Mouse (Mus musculus) adipocyte (in vitro differentiated cells): ENCODE results near the gene Ogfod3.

Experiments used
- DNase-seq: peaks from one replicate; pipeline ENCODE4 v3.0.0-alpha.2; 2016; ENCODE audit warnings: low spot score

The Ogfod3 gene

DNA sequence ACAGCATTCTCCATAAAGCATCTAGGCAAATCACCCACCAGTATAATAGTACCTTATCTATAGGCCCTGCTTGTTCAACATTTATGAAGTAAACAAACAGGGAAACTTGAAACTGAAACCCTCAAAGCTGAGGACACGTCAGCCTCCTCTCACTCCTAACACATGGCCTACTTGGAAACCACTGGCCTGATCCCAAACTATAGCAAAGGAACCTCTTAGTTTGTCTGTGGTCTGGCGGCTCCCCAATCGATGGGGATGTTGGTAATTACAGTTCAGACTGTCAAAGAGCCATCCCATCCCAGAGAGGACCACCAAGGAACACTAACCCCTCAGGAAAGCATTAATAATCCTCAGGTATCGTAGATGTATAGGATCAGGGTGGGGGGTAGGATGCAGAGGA is 4.7 kb downstream of the Ogfod3 start:
- peak; percentile 74 for DNase-seq

DNA sequence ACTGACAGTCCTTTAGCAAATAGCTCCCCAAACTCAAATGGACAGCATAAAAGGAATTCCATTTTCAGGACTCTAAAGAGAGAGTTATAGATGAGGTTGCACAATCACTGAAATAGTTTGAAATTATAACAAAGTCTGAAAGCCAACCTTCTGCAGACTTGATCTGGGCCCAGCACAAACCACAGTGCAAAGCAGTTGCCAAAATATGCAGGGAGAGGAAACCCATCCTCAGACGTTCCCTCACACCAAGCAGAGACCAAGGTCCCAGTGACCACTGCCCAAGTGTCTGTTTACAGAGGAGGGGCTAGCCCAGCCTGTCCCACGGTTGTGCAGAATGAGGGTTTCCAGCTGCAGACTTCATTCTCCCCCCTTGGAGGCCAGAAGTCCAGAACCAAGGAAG is 5.9 kb downstream of the Ogfod3 start:
- peak; percentile 50 for DNase-seq

DNA sequence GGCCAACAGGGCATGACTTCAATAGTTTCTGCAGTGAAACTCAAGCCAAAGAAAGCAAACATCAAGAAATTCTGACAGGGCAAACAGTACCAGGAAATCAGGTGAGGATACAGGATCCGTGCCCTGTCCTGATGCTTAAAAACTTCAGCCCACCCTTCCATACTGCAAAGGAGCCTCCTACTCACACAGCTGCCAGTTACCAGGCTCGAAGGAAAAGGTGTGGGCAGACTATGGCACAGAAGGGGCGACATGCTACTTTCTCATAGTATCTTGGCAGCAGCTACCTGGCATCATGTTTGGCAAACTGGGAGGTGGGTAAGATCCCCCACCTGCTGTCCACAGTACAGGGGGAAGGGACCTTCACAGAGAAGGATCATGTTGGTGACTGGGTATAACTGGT is 11.1 kb downstream of the Ogfod3 start:
- DNase-seq = no peak

DNA sequence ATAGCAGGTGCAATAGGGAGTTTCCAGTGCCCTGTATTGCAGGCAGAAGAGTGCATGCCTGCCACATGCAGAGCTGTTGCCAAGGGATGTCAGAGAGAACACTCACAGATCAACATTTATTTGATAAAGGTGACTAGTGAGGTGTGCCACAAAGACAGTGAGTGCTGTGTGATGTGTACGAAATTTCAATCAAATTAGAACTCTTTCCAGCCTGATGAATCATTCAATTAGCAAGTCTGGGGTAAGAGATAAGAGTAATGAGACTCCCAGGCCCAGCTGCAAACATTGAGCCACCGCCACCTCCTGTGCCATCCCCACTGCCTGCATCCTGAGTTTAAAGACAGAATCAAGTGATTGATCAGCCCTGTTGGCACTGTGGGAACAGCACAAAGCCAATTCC is 11.8 kb downstream of the Ogfod3 start:
- DNase-seq = no peak

DNA sequence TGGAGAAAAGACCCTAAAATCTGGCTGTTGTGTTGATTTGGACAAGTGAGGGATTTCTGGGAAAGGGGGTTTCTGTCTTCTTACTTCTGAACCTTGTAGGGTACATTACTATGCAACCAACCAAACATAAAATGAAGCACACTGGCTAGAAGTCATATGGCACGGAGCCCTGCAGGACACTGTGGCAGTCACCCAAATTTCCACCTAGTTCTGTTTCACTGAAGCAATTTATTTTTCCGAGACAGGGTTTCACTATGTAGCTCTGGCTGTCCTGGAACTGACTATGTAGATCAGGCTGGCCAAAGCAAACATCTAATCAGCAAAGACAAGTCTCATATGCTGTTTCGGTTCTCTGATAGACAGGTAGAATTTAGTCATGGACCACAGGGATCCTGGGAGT is 14.8 kb downstream of the Ogfod3 start:
- DNase-seq = peak; percentile 43

DNA sequence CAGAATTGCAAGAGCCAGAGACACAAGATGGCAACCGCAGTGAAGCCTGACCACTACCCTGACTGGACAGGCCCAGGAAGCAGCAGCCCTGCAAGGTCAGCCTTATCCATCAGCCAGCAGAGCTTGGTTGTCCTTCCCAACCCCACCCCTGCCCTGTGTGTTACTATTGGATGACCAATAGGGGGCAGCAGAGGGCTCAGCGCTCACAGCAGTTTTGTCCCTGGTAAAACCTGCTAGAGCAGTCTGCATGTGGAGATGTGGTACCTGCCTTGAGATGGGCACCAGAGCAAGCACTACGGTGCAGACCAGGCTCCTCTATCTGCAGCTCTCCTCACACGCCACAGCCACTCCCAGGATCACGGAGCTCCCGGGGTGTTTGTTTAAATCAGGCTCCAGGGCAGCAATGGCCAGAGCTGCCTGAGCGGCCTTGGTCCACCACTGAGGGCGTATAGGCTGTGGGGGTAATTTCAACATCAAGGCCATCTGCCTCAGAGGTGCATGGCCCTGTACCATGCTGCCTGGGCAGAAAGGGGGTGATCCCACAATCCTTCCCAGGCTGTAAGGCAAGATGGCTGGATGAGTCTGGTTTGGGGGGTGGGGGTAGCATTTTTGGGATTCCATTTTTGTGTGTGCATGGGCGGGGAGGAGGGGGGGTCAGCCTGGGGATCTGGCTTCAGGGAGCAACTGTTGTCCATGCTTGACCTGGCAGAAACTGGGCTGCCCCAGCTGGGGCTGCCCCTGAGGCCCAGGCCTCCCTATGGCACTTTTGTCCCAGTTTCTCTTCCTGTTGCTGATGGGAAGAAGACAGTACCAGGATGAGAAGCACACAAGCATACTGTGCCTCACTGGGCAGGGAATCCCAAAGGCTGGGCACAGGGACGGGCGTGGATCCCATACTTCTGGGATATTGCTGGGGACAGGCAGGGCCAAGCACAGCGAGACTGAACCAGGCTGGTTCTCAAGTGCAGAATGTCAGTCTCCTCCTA is 27.9 kb downstream of the Ogfod3 start:
- DNase-seq = peak; percentile 73

DNA sequence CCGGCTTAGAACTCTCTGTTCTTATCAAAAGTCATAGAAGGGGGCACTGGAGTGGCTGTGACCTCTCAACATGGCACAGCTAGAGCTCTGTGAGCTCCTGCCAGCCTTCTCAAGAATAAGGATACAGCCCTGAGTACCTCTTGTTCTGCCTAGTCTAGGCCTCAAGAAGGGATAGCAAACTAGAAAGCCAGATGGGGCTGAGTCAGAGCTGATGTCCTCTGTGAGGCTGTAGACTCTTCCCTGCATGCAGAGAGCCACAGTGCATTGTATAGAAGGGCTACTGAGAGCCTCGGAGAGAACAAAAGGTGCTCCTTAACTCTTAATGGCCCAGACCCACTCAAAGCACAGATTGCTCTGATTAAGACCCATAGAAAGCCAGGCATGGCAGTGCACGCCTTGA is 30.3 kb downstream of the Ogfod3 start:
- DNase-seq = no peak

DNA sequence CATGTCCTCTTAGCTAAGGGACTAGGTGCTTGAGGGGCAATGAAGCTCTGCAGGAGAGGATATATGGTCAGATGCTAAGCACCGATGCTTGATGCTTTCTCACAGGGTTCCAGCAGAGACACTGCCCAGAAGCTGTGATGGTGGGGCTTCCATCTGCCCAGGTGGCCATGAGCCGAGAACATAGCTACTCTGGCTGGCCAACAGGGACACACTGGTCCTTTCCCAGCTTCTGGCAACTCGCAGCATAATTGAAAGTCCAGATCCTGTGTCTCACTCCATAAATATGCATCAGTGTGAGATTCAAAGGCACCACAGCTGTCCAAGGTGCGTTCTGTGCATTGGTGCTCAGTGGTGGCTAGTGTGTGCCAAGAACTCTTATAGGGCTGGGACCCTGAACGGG is 31.3 kb downstream of the Ogfod3 start:
- no peak for DNase-seq

DNA sequence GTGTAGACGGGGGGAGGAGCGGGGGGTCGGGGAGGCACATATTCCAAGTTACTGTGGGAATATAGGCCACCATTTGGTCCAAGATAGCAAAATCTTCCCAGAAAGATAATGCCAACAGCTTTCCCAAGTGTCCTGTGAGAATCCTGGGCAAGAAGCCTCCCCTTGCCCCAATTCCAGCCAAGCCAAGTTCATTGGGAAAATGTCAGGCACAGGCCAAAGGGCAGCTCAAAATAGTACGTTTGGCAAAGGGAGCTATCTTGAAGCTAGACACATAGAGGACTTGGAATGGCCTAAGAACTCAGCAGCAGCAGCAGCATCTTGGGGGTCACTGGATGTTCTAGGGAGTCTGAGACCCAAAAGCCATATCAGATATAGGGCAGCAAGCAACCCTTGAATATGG is 40.8 kb downstream of the Ogfod3 start:
- peak; percentile 91 for DNase-seq

DNA sequence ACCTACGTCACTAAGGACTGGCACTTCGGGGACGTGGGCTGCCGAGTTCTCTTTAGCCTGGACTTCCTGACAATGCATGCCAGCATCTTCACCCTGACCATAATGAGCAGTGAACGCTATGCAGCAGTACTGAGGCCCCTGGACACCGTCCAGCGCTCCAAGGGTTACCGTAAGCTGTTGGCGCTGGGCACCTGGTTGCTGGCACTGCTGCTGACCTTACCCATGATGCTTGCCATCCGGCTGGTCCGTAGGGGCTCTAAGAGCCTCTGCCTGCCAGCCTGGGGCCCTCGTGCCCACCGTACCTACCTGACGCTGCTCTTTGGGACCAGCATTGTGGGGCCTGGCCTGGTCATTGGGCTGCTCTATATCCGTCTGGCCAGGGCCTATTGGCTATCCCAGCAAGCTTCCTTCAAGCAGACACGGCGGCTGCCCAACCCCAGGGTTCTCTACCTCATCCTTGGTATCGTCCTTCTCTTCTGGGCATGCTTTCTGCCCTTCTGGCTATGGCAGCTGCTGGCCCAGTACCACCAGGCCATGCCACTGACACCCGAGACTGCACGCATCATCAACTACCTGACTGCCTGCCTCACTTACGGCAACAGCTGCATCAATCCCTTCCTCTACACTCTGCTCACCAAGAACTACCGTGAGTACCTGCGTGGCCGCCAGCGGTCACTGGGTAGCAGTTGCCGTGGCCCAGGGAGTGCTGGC is 43.7 kb downstream of the Ogfod3 start:
- DNase-seq = no peak

DNA sequence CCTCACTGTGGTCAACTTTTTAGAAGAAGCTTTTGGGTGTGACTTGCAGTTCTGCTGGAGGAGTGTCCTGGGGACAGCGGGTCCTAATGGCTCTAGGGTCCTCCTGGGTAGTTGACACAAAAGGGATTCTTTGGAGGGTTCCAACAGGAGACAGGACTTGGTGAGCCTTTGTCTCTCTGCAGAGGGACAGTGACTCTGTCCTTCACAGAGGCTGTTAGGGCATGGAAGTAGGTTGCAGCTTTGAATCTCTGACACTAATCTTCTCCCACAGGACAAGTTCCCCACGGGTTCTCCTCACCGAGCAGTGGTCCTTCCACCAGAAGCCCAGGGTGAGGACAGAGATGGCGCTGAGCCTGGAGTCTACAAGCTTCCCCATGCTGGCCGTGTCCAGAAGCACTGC is 44.5 kb downstream of the Ogfod3 start, which contains the start of gene Uts2r:
Gene Uts2r (plus strand): TSS at position 301 of the 400 bp plus-strand sequence.
- no peak for DNase-seq

DNA sequence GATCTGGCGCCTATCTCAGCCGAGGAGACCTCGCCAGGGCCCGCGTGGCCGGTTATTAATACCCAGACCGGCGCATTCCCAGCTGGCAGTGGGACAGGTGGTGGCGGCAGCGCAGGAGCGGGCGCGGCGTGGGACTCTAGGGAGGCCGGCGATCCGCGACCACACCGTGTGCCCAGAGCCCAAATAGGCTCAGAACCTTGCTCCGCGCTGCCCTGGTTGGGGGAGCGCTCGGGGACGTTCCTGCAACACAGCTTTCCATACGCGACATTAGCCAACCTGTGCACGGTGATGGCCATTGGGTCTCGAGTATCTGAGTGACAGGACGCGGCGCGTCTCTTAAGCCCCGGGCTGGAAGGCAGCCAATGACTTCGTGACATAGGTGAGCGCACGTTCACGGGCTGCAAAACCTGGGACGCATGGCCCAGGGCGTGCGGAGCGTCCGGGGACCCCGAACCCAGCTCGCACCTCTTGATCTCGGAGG is 48.1 kb downstream of the Ogfod3 start:
- DNase-seq = no peak

DNA sequence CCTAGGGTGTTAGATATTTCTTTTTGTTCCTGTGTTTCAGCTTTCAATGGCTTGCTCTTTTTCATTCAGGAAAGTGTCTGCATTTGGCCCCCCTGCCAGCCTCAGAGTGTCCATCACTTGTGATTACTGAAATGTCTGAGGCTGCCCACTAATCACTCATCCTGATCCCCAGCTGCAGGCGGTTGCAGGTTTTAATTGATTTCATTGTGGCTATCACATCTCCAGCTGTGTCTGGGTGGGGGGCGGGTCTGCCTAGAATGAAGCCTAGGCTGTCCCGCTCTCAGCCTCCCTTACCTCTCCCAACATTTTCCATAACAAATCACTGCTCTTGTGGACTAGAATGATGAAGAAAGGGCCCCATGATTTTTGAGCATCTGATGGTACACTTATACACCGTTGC is 50.3 kb downstream of the Ogfod3 start:
- no peak for DNase-seq

DNA sequence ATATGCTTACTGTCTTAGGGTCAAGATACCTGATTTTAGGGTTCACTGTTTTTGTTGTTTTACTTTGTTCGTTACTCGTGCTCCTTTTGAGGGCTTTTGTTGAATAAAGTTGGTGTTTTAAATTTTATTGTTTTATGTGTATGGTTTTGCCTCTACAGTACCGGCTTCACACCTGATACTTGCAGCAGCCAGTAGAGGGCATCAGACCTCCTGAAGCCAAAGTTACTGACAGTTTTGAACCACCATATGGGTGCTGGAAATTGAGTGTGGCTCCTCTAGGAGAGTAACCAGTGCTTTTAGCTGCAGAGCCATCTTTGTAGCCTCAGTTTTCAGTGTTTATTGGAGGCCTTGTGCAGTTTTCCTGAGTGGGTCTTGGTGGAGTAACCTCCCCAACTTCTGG is 56.3 kb downstream of the Ogfod3 start:
- DNase-seq = no peak

DNA sequence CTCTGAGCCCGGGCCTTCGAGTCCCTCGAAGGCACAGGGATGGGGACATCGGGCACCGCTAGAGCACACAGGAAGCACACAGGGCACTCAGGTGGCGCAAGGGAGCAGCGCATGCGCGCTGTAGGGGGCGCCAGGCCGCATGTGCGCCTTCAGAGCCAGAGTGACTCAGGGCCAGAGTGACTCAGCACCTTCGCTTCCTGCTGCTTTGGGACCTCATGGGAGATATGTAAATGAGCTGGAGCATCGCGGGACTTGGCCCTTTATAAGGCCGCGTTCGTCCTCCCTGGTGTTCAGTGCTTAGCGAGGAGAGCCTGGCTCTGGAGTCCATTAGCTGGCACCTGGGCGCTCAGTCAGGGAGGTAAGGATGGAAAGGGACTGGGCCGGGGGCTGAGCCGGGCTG is 58.6 kb downstream of the Ogfod3 start, which contains the start of gene Tex19.1:
Gene Tex19.1 (plus strand): TSS at position 279 of the 400 bp plus-strand sequence.
- no peak for DNase-seq

DNA sequence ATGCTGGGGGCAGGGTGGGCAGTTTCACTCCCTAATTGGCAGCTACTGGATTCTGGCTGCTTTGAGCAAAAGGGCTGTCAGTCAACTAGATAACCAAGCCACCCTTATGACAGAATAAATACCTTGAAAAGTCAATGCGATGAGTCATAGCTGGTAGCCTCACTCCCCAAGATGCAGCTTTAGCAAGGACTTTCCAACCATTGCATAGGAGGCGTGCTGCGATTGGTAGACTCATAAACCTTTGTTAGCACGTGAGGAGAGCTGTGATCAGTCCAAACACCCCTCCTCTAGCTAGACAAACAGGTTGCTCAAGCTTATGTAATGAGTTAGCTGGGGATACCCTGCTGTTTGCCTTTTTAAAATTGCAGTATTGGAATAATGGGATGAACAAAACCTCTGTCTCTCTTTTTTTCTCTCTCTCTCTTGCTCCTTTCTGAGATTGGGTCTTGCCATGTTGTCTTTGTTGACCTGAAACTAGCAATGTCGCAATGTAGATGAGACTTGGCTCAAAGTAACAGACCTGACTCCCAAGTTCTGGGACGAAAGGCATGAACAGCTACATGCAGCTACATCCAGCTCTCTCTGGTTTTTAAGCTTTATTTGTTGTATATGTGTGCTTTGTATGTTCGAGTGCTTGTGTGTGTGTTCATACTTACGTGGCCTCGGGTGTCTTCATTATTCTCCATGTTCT is 61.0 kb downstream of the Ogfod3 start:
- DNase-seq = peak; percentile 69

DNA sequence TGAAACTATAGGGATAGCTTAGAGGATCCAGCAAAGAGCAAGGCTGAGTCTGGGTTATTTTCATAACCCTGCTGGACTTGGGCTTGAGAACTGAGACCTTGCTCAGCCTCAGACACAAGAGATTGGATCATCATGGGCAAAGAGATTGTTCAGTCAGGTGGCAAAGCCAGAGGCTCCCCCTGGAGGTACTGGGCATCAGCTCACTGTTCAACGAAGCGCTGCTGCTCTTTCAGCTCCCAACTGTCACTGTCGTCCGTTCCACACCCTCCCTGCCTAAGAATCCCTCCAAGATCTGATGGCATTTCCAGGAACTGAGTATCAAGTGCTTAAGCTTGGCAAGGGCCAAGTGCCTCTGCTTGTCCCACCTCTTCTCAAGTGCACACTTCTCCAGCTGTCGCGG is 65.8 kb downstream of the Ogfod3 start:
- no peak for DNase-seq

DNA sequence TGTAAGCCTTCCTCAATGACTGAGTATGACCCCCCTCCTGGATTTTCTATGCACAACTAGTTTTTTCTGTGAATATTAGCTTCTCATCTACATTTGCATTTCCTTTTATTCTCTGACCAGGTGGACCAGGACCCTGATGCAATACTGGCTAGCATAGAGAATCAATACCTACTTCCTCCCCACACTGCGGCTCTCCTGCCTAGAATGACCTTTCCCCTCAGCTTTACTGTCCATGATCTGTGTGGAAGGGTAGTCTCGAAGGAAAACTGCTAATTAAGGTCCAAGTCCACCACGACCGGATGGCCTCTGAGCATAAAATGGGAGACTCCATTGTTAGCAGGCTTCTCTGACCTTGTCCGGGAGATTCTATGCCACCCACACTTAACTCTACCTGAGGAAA is 66.8 kb downstream of the Ogfod3 start:
- DNase-seq = no peak

DNA sequence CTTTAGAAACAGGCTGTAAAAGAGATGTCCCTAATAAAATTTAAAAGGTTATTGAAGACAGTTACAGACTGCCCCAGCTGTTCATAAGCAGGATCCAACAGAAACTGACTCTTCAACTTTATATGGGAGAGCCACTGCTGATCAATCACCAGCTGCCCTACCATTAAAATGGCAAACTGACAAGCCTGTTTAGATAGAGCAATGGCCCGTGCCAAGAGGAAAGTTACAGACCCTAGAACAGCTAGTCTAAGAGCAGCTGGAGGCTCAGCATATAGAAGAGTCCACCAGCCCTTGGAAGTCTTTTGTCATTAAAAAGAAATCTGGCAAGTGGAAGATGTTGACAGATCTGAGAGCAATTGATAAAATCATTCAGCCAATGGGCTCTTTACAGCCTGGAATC is 69.9 kb downstream of the Ogfod3 start:
- DNase-seq = no peak

DNA sequence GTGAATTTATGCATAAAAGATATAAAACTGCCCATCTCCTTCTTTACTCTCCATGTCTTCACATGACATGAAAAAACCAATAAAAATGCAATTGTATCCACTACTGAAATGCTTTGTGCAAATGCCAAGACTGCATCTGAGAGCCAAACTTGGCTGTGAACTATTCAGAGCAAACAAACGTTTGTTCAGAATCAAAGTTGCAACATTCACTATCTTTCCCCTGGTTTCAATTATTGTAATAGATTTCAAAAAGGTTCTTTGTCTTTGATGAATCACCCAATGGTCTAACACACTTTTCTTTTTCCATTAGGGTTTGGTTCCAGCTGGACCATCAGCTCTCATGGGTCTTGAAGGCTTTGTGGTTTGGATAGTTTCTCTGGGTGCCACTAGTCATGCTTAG is 74.9 kb downstream of the Ogfod3 start:
- DNase-seq = peak; percentile 55
